Mouse (Mus musculus): ENCODE data around the gene Psmd9. TPM values are rescaled to one million over a fixed set of nuclear protein-coding genes. Genes with fewer than 3 reads are reported as not detected.

Psmd9 gene
- polyA plus RNA-seq, 1 experiment from 2014 or later: 89.4 TPM

GRCm38 (mm10) chr5:123285174-123285573 is 116.0 kb downstream of the Psmd9 start:
- Histone ChIP-seq H3K9me3 (ENCODE audit: control insufficient read depth, low read length) (no peaks in the 10 kb centered on the region), H3K4me3 (ENCODE audit: low read length) (no peak overlapping the region), H3K4me1 (ENCODE audit: control insufficient read depth, insufficient read depth, low read depth, low read length) (0 out of 2 replicates have a peak, but pooled peaks cover 2% of the 10 kb centered on the region), H3K27me3 (replicated peaks; ENCODE audit: control insufficient read depth, insufficient read depth, low read length) (no peaks in the 10 kb centered on the region), H3K9ac (ENCODE audit: low read depth, low read length) (no peak overlapping the region), H3K4me2 (ENCODE audit: low read length) (no peak overlapping the region), H3K36me3 (ENCODE audit: control insufficient read depth, insufficient read depth, low read length) (no peaks in the 10 kb centered on the region), H3K27ac (ENCODE audit: low read depth, low read length) (no peak overlapping the region)
- no peak for ATAC-seq
- WGBS: 35% methylated on average over 8 of the region's 8 CpGs

GRCm38 (mm10) chr5:123288079-123288478 is 118.9 kb downstream of the Psmd9 start:
- no peak for ATAC-seq
- Histone ChIP-seq H3K9ac (ENCODE audit: low read depth, low read length) (no peak overlapping the region), H3K9me3 (ENCODE audit: control insufficient read depth, low read length) (no peaks in the 10 kb centered on the region), H3K4me1 (ENCODE audit: control insufficient read depth, insufficient read depth, low read depth, low read length) (0 out of 2 replicates have a peak, but pooled peaks cover 2% of the 10 kb centered on the region), H3K36me3 (ENCODE audit: control insufficient read depth, insufficient read depth, low read length) (no peaks in the 10 kb centered on the region), H3K27me3 (replicated peaks; ENCODE audit: control insufficient read depth, insufficient read depth, low read length) (no peaks in the 10 kb centered on the region), H3K27ac (ENCODE audit: low read depth, low read length) (no peak overlapping the region), H3K4me3 (ENCODE audit: low read length) (no peak overlapping the region), H3K4me2 (ENCODE audit: low read length) (no peak overlapping the region)
- WGBS: 77% methylated on average over 5 of the region's 5 CpGs

GRCm38 (mm10) chr5:123294653-123295052 is 125.4 kb downstream of the Psmd9 start:
- Histone ChIP-seq H3K4me1 (ENCODE audit: control insufficient read depth, insufficient read depth, low read depth, low read length) (no peaks in the 10 kb centered on the region; the same call in 1 of the 2 replicates), H3K4me2 (ENCODE audit: low read length) (no peak overlapping the region), H3K9me3 (ENCODE audit: control insufficient read depth, low read length) (no peaks in the 10 kb centered on the region), H3K27me3 (replicated peaks; ENCODE audit: control insufficient read depth, insufficient read depth, low read length) (no peaks in the 10 kb centered on the region), H3K4me3 (ENCODE audit: low read length) (no peak overlapping the region), H3K36me3 (ENCODE audit: control insufficient read depth, insufficient read depth, low read length) (no peaks in the 10 kb centered on the region), H3K27ac (ENCODE audit: low read depth, low read length) (no peak overlapping the region), H3K9ac (ENCODE audit: low read depth, low read length) (no peak overlapping the region)
- WGBS: 46% methylated on average over 9 of the region's 9 CpGs
- no peak for ATAC-seq

GRCm38 (mm10) chr5:123296224-123296806 is 127.1 kb downstream of the Psmd9 start:
- Histone ChIP-seq H3K27me3 (replicated peaks; ENCODE audit: control insufficient read depth, insufficient read depth, low read length) (no peaks in the 10 kb centered on the region), H3K27ac (ENCODE audit: low read depth, low read length) (no peak overlapping the region), H3K4me3 (ENCODE audit: low read length) (no peak overlapping the region), H3K9me3 (ENCODE audit: control insufficient read depth, low read length) (no peaks in the 10 kb centered on the region), H3K36me3 (ENCODE audit: control insufficient read depth, insufficient read depth, low read length) (no peaks in the 10 kb centered on the region), H3K4me1 (ENCODE audit: control insufficient read depth, insufficient read depth, low read depth, low read length) (peaks cover 3% of the 10 kb centered on the region; the same call in 1 of the 2 replicates), H3K4me2 (ENCODE audit: low read length) (no peak overlapping the region), H3K9ac (ENCODE audit: low read depth, low read length) (no peak overlapping the region)
- ATAC-seq: no peak
- WGBS: 70% methylated on average over 12 of the region's 12 CpGs

GRCm38 (mm10) chr5:123296972-123297754 is 128.0 kb downstream of the Psmd9 start:
- no peak overlapping the region for H3K9ac ChIP-seq (ENCODE audit: low read depth, low read length)
- WGBS: 63% methylated on average over 23 of the region's 23 CpGs
- no peaks in the 10 kb centered on the region for H3K9me3 ChIP-seq (ENCODE audit: control insufficient read depth, low read length)
- H3K27me3 ChIP-seq (replicated peaks; ENCODE audit: control insufficient read depth, insufficient read depth, low read length): no peaks in the 10 kb centered on the region
- H3K4me1 ChIP-seq (ENCODE audit: control insufficient read depth, insufficient read depth, low read depth, low read length): peaks cover 8% of the 10 kb centered on the region
- H3K4me2 ChIP-seq (ENCODE audit: low read length): no peak overlapping the region
- H3K27ac ChIP-seq (ENCODE audit: low read depth, low read length): no peak overlapping the region
- no peak overlapping the region for H3K4me3 ChIP-seq (ENCODE audit: low read length)
- ATAC-seq: no peak
- no peaks in the 10 kb centered on the region for H3K36me3 ChIP-seq (ENCODE audit: control insufficient read depth, insufficient read depth, low read length)

GRCm38 (mm10) chr5:123297830-123298229 is 128.6 kb downstream of the Psmd9 start:
- no peak overlapping the region for H3K27ac ChIP-seq (ENCODE audit: low read depth, low read length)
- no peak overlapping the region for H3K4me2 ChIP-seq (ENCODE audit: low read length)
- no peaks in the 10 kb centered on the region for H3K27me3 ChIP-seq (replicated peaks; ENCODE audit: control insufficient read depth, insufficient read depth, low read length)
- WGBS: 79% methylated on average over 7 of the region's 7 CpGs
- H3K4me1 ChIP-seq (ENCODE audit: control insufficient read depth, insufficient read depth, low read depth, low read length): peaks cover 9% of the 10 kb centered on the region
- H3K36me3 ChIP-seq (ENCODE audit: control insufficient read depth, insufficient read depth, low read length): no peaks in the 10 kb centered on the region
- H3K9me3 ChIP-seq (ENCODE audit: control insufficient read depth, low read length): no peaks in the 10 kb centered on the region
- ATAC-seq: no peak
- H3K9ac ChIP-seq (ENCODE audit: low read depth, low read length): no peak overlapping the region
- no peak overlapping the region for H3K4me3 ChIP-seq (ENCODE audit: low read length)

- H3K27ac ChIP-seq (ENCODE audit: low read depth, low read length): no peak overlapping the region
- no peak overlapping the region for H3K4me2 ChIP-seq (ENCODE audit: low read length)
- peaks cover 9% of the 10 kb centered on the region for H3K4me1 ChIP-seq (ENCODE audit: control insufficient read depth, insufficient read depth, low read depth, low read length)
- no peak overlapping the region for H3K9ac ChIP-seq (ENCODE audit: low read depth, low read length)
- no peaks in the 10 kb centered on the region for H3K27me3 ChIP-seq (replicated peaks; ENCODE audit: control insufficient read depth, insufficient read depth, low read length)
- H3K4me3 ChIP-seq (ENCODE audit: low read length): no peak overlapping the region
- H3K9me3 ChIP-seq (ENCODE audit: control insufficient read depth, low read length): no peaks in the 10 kb centered on the region
- ATAC-seq: no peak
- 88% methylated on average over 6 of the region's 6 CpGs for WGBS
- no peaks in the 10 kb centered on the region for H3K36me3 ChIP-seq (ENCODE audit: control insufficient read depth, insufficient read depth, low read length)
Observed at GRCm38 (mm10) chr5:123298526-123298925, 129.3 kb downstream of the Psmd9 start.

Other genes with a start within 250 kb of the Psmd9 start
- gene Kdm2b, start 179.6 kb upstream of the Psmd9 start, polyA plus RNA-seq (2015; fragmentation: Nextera tagmentation; extraction: Ambion mirVana): 88.8 and 99.8 TPM in 2 replicates
- gene Orai1, start 154.3 kb upstream of the Psmd9 start, polyA plus RNA-seq (2015; fragmentation: Nextera tagmentation; extraction: Ambion mirVana): 14.2 TPM in 2 replicates
- 0.47 and 0.81 TPM in 2 replicates for gene Morn3, start 122.4 kb upstream of the Psmd9 start, polyA plus RNA-seq (2015; fragmentation: Nextera tagmentation; extraction: Ambion mirVana)
- gene Tmem120b, start 101.0 kb upstream of the Psmd9 start, polyA plus RNA-seq (2015; fragmentation: Nextera tagmentation; extraction: Ambion mirVana): 17.3 and 19.8 TPM in 2 replicates
- gene Rhof, start 36.7 kb upstream of the Psmd9 start, polyA plus RNA-seq (2015; fragmentation: Nextera tagmentation; extraction: Ambion mirVana): 26.6 and 29.7 TPM in 2 replicates
- gene Setd1b, start 27.2 kb upstream of the Psmd9 start, polyA plus RNA-seq (2015; fragmentation: Nextera tagmentation; extraction: Ambion mirVana): 9.5 and 9.8 TPM in 2 replicates
- not detected in 2 replicates for gene Hpd, start 13.3 kb downstream of the Psmd9 start, polyA plus RNA-seq (2015; fragmentation: Nextera tagmentation; extraction: Ambion mirVana)
- 1.1 and 1.4 TPM in 2 replicates for gene Wdr66, start 82.7 kb downstream of the Psmd9 start, polyA plus RNA-seq (2015; fragmentation: Nextera tagmentation; extraction: Ambion mirVana)
- 31.1 and 36.7 TPM in 2 replicates for gene Bcl7a, start 174.4 kb downstream of the Psmd9 start, polyA plus RNA-seq (2015; fragmentation: Nextera tagmentation; extraction: Ambion mirVana)
- 15.2 and 20.7 TPM in 2 replicates for gene Mlxip, start 225.4 kb downstream of the Psmd9 start, polyA plus RNA-seq (2015; fragmentation: Nextera tagmentation; extraction: Ambion mirVana)

Measured in hindbrain, embryonic 16.5 days (tissue).